Mouse (Mus musculus): ENCODE data around the gene Kif1b.

DNA sequence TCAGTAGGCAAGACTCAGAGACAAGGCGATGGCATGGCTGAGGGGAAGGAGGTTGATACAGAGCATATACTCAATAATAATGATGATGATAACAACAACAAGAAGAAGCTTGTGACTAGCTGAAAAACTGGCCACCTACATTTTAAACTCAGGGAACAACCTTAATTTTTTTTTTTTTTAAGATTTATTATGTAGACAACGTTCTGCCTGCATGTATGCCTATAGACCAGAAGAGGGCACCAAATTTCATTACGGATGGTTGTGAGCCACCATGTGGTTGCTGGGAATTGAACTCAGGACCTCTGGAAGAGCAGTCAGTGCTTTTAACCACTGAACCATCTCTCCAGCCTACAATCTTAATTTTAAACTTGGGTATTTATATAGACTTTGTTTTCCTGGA is 84.0 kb downstream of the Kif1b start:
- TF ChIP-seq CTCF (IDR thresholded peaks at IDR 0.05 in 2 of 3, conservative IDR thresholded peaks at IDR 0.05 in 1 of 3; ENCODE audit: control insufficient read depth in 1 of 3, insufficient read depth in 1 of 3, low read depth in 2 of 3, low read length in 3 of 3, poor library complexity in 1 of 3, severe bottlenecking in 1 of 3) (peak in 1 of 3 experiments; percentile 30; a peak in 1 of 6 replicates), POLR2A (IDR thresholded peaks at IDR 0.05; ENCODE audit: control insufficient read depth in 1 of 2, insufficient read depth in 1 of 2, low read depth in 1 of 2, low read length in 2 of 2, poor library complexity in 1 of 2) (no peak), EP300 (IDR thresholded peaks at IDR 0.05; ENCODE audit: low read depth in 1 of 2, low read length in 2 of 2) (no peak), NRF1 (IDR thresholded peaks at IDR 0.05; ENCODE audit: insufficient read depth, low read depth, low read length, poor library complexity, severe bottlenecking) (no peak), CHD2 (IDR thresholded peaks at IDR 0.05; ENCODE audit: low read length) (no peak), TAL1 (IDR thresholded peaks at IDR 0.05; ENCODE audit: low read length) (no peak), USF1 (IDR thresholded peaks at IDR 0.05; ENCODE audit: low read depth, low read length) (no peak), KAT2A (conservative IDR thresholded peaks at IDR 0.05; ENCODE audit: low read depth, low read length) (no peak), MYC (IDR thresholded peaks at IDR 0.05; ENCODE audit: low read depth, low read length) (0 out of 2 replicates have a peak, but pooled peaks have one; percentile 23), NELFE (IDR thresholded peaks at IDR 0.05; ENCODE audit: low read depth, low read length) (no peak), POLR2AphosphoS2 (IDR thresholded peaks at IDR 0.05; ENCODE audit: low read length) (no peak), ZMIZ1 (IDR thresholded peaks at IDR 0.05; ENCODE audit: low read depth, low read length) (no peak), UBTF (IDR thresholded peaks at IDR 0.05; ENCODE audit: borderline replicate concordance, insufficient read depth, low read depth, low read length) (no peak), MAX (IDR thresholded peaks at IDR 0.05; ENCODE audit: low read length) (no peak)
